Mouse (Mus musculus) C2C12 (cell line): ENCODE measurements around the gene Yars. TPM values are rescaled to one million over a fixed set of nuclear protein-coding genes. Genes with fewer than 3 reads are reported as not detected.

ENCODE experiments used
- H3K27me3 ChIP-seq: one replicate; pipeline ENCODE4 v1.6.1; 2011; ENCODE audit not compliant: control insufficient read depth, insufficient read depth, insufficient read length
- H3K36me3 ChIP-seq: one replicate; pipeline ENCODE4 v1.6.1; 2011; ENCODE audit not compliant: control insufficient read depth, insufficient read depth
- H3K4me3 ChIP-seq: one replicate; pipeline ENCODE4 v1.5.1; 2011; ENCODE audit warnings: mild to moderate bottlenecking, control low read depth; ENCODE audit not compliant: poor library complexity, insufficient read depth, severe bottlenecking
- H3K79me2 ChIP-seq: one replicate; pipeline ENCODE4 v1.6.1; 2011; ENCODE audit not compliant: control insufficient read depth, insufficient read depth
- H3K79me3 ChIP-seq: one replicate; pipeline ENCODE4 v1.6.1; 2011; ENCODE audit warnings: low read depth, control low read depth
- H3ac ChIP-seq: one replicate; pipeline ENCODE3; 2011; ENCODE audit warnings: low read depth; ENCODE audit not compliant: control insufficient read depth, insufficient read length
- CEBPB ChIP-seq: IDR thresholded peaks from one replicate; pipeline ENCODE4 v1.6.1; 2011; ENCODE audit warnings: low read depth, mild to moderate bottlenecking, control low read depth, moderate library complexity
- CTCF ChIP-seq: IDR thresholded peaks from one replicate; pipeline ENCODE4 v1.5.1; 2011; ENCODE audit not compliant: control insufficient read depth, insufficient read depth, insufficient read length
- FOSL1 ChIP-seq: IDR thresholded peaks from one replicate; pipeline ENCODE4 v1.8.0; 2011; ENCODE audit warnings: mild to moderate bottlenecking, low read length; ENCODE audit not compliant: poor library complexity, insufficient read depth, severe bottlenecking
- MAX ChIP-seq: IDR thresholded peaks from one replicate; pipeline ENCODE4 v1.6.1; 2011; ENCODE audit warnings: mild to moderate bottlenecking, control low read depth
- MYOD1 ChIP-seq: IDR thresholded peaks from one replicate; pipeline ENCODE4 v1.6.1; 2011; ENCODE audit warnings: low read depth; ENCODE audit not compliant: control insufficient read depth, insufficient read length
- MYOG ChIP-seq: IDR thresholded peaks from one replicate; pipeline ENCODE4 v1.6.1; 2011; ENCODE audit not compliant: control insufficient read depth, insufficient read length; ENCODE audit errors: extremely low read depth
- USF1 ChIP-seq: IDR thresholded peaks from one replicate; pipeline ENCODE4 v1.6.1; 2011; ENCODE audit warnings: low read depth, mild to moderate bottlenecking, control low read depth, moderate library complexity
- polyA plus RNA-seq: library from polyadenylated mRNA; unstranded; fragments of >200 nt; fragmentation: generic; extraction: Trizol; gene quantifications from one replicate; pipeline ENCODE4 v1.2.1, GENCODE M21; 2012; ENCODE audit warnings: missing spikeins

Gene Yars
- polyA plus RNA-seq, 1 experiment: 105 TPM

GRCm38 (mm10) chr4:129227170-129227984 lies 37.8 kb downstream of the Yars start:
- H3ac ChIP-seq: no peak overlapping the region
- no peaks in the 10 kb centered on the region for H3K27me3 ChIP-seq
- peaks cover 48% of the 10 kb centered on the region for H3K36me3 ChIP-seq
- TF ChIP-seq MYOD1 (no peak), USF1 (no peak), MAX (no peak), CEBPB (no peak), CTCF (no peak), MYOG (no peak), FOSL1 (no peak)
- peaks cover 87% of the 10 kb centered on the region for H3K79me2 ChIP-seq
- H3K4me3 ChIP-seq: no peak overlapping the region
- H3K79me3 ChIP-seq: peaks cover 55% of the 10 kb centered on the region

GRCm38 (mm10) chr4:129227985-129228381 lies 38.4 kb downstream of the Yars start:
- H3K79me2 ChIP-seq: peaks cover 88% of the 10 kb centered on the region
- H3K79me3 ChIP-seq: peaks cover 58% of the 10 kb centered on the region
- H3K4me3 ChIP-seq: no peak overlapping the region
- H3K36me3 ChIP-seq: peaks cover 44% of the 10 kb centered on the region
- H3K27me3 ChIP-seq: no peaks in the 10 kb centered on the region
- no peak overlapping the region for H3ac ChIP-seq
- TF ChIP-seq MYOG (no peak), USF1 (no peak), FOSL1 (no peak), MYOD1 (no peak), CTCF (no peak), CEBPB (no peak), MAX (no peak)

GRCm38 (mm10) chr4:129230926-129231325 lies 41.4 kb downstream of the Yars start:
- TF ChIP-seq MAX (no peak), MYOG (no peak), USF1 (no peak), FOSL1 (no peak), MYOD1 (no peak), CEBPB (no peak), CTCF (no peak)
- Histone ChIP-seq H3K4me3 (no peak overlapping the region), H3K79me2 (peaks cover 100% of the 10 kb centered on the region)

GRCm38 (mm10) chr4:129231594-129232450 lies 42.3 kb downstream of the Yars start:
- Histone ChIP-seq H3ac (no peak overlapping the region), H3K36me3 (peaks cover 15% of the 10 kb centered on the region), H3K79me3 (peaks cover 77% of the 10 kb centered on the region), H3K79me2 (peaks cover 100% of the 10 kb centered on the region), H3K4me3 (no peak overlapping the region), H3K27me3 (no peaks in the 10 kb centered on the region)
- TF ChIP-seq FOSL1 (no peak), MYOG (no peak), USF1 (no peak), MAX (peak; percentile 11), CTCF (no peak), CEBPB (no peak), MYOD1 (peak; percentile 71)

More at GRCm38 (mm10) chr4:129230926-129231325, 41.4 kb downstream of the Yars start:
- Histone ChIP-seq H3K36me3 (peaks cover 15% of the 10 kb centered on the region), H3K27me3 (no peaks in the 10 kb centered on the region), H3K79me3 (peaks cover 72% of the 10 kb centered on the region), H3ac (no peak overlapping the region)

GRCm38 (mm10) chr4:129232561-129233360 lies 43.2 kb downstream of the Yars start:
- TF ChIP-seq USF1 (no peak), MAX (no peak), MYOD1 (no peak), FOSL1 (no peak), MYOG (no peak), CEBPB (no peak), CTCF (no peak)
- no peak overlapping the region for H3K4me3 ChIP-seq
- H3ac ChIP-seq: no peak overlapping the region
- H3K79me2 ChIP-seq: peaks cover 100% of the 10 kb centered on the region
- H3K27me3 ChIP-seq: no peaks in the 10 kb centered on the region
- peaks cover 15% of the 10 kb centered on the region for H3K36me3 ChIP-seq
- H3K79me3 ChIP-seq: peaks cover 77% of the 10 kb centered on the region
